Mouse (Mus musculus) MEL (cell line): ENCODE data around the gene Ces2a. TPM values are rescaled to one million over a fixed set of nuclear protein-coding genes. Genes with fewer than 3 reads are reported as not detected.

Source experiments
- DNase-seq: peaks from one replicate; pipeline ENCODE4 v3.0.0; 2011; ENCODE audit warnings: low read depth, low spot score
- H3K27ac ChIP-seq: 2 replicates; pipeline ENCODE4 v1.5.1; 2012; ENCODE audit warnings: low read depth, mild to moderate bottlenecking, control low read depth, low read length, moderate library complexity; ENCODE audit not compliant: control insufficient read depth
- H3K27me3 ChIP-seq, 2 experiments: fragments of 150-350 bp in 1 of 2; sonication (generic) in 1 of 2; 2 replicates each; pipeline ENCODE4 v1.6.1; 2012; ENCODE audit warnings: low read length in 2 of 2, mild to moderate bottlenecking in 2 of 2, improper control_type of control experiment in 1 of 2, moderate library complexity in 1 of 2; ENCODE audit not compliant: insufficient read depth in 2 of 2, control insufficient read depth in 1 of 2
- H3K36me3 ChIP-seq, 2 experiments: 2 replicates each; pipeline ENCODE4 v1.6.1; 2012 to 2014; ENCODE audit warnings: low read length in 2 of 2, improper control_type of control experiment in 1 of 2, inconsistent platforms in 1 of 2, mild to moderate bottlenecking in 1 of 2; ENCODE audit not compliant: insufficient read depth in 2 of 2, control insufficient read depth in 1 of 2
- H3K4me1 ChIP-seq, 2 experiments: fragments of 150-350 bp in 1 of 2; sonication (generic) in 1 of 2; 2 replicates each; pipeline ENCODE4 v1.6.1; 2012; ENCODE audit warnings: low read length in 2 of 2, improper control_type of control experiment in 1 of 2, mild to moderate bottlenecking in 1 of 2; ENCODE audit not compliant: insufficient read depth in 2 of 2, control insufficient read depth in 1 of 2
- H3K4me3 ChIP-seq, 2 experiments: fragments of 150-350 bp in 1 of 2; sonication (generic) in 1 of 2; 2 replicates each; pipeline ENCODE4 v1.5.1; 2012; ENCODE audit warnings: low read depth in 2 of 2, low read length in 2 of 2, mild to moderate bottlenecking in 2 of 2, moderate library complexity in 2 of 2, control low read depth in 1 of 2, improper control_type of control experiment in 1 of 2; ENCODE audit not compliant: control insufficient read depth in 1 of 2, insufficient read depth in 1 of 2
- H3K79me2 ChIP-seq: 2 replicates; pipeline ENCODE4 v1.6.1; 2012; ENCODE audit warnings: mild to moderate bottlenecking, low read length, moderate library complexity; ENCODE audit not compliant: control insufficient read depth, poor library complexity, insufficient read depth
- H3K9ac ChIP-seq: 2 replicates; pipeline ENCODE4 v1.6.1; 2012; ENCODE audit warnings: low read depth, mild to moderate bottlenecking, control low read depth, low read length, moderate library complexity; ENCODE audit not compliant: control insufficient read depth, poor library complexity, severe bottlenecking
- H3K9me3 ChIP-seq: fragments of 150-350 bp; sonication (generic); replicated peaks from 2 replicates; pipeline ENCODE4 v1.6.1; 2012; ENCODE audit warnings: mild to moderate bottlenecking, low read length, improper control_type of control experiment, moderate library complexity; ENCODE audit not compliant: insufficient read depth
- CHD2 ChIP-seq: IDR thresholded peaks from 2 replicates; pipeline ENCODE4 v1.6.1; 2011; ENCODE audit warnings: low read length, improper control_type of control experiment
- CTCF ChIP-seq, 3 experiments: IDR thresholded peaks in 2 of 3; conservative IDR thresholded peaks in 1 of 3; 2 replicates each; pipeline ENCODE4 v1.5.1; 2011 to 2012; ENCODE audit warnings: low read length in 3 of 3, low read depth in 2 of 3, mild to moderate bottlenecking in 2 of 3, improper control_type of control experiment in 1 of 3, inconsistent platforms in 1 of 3, mixed read lengths in 1 of 3, moderate library complexity in 1 of 3; ENCODE audit not compliant: control insufficient read depth in 1 of 3, insufficient read depth in 1 of 3, poor library complexity in 1 of 3, severe bottlenecking in 1 of 3
- ETS1 ChIP-seq: IDR thresholded peaks from 2 replicates; pipeline ENCODE4 v1.6.1; 2012; ENCODE audit warnings: low read depth, mild to moderate bottlenecking, inconsistent platforms, low read length, improper control_type of control experiment, moderate library complexity
- GABPA ChIP-seq: IDR thresholded peaks from 2 replicates; pipeline ENCODE4 v1.6.1; 2012; ENCODE audit warnings: low read depth, mild to moderate bottlenecking, inconsistent platforms, low read length, improper control_type of control experiment, moderate library complexity
- GATA1 ChIP-seq: IDR thresholded peaks from 2 replicates; pipeline ENCODE4 v1.6.1; 2011; ENCODE audit warnings: low read depth, low read length, improper control_type of control experiment
- HCFC1 ChIP-seq: IDR thresholded peaks from 2 replicates; pipeline ENCODE4 v1.6.1; 2012; ENCODE audit warnings: low read depth, mild to moderate bottlenecking, inconsistent platforms, low read length, improper control_type of control experiment, moderate library complexity
- MAFK ChIP-seq: IDR thresholded peaks from 2 replicates; pipeline ENCODE4 v1.6.1; 2011; ENCODE audit warnings: low read depth, mild to moderate bottlenecking, low read length, improper control_type of control experiment, borderline replicate concordance
- MYB ChIP-seq: IDR thresholded peaks from 2 replicates; pipeline ENCODE4 v1.6.1; 2011; ENCODE audit warnings: mild to moderate bottlenecking, low read depth, low read length, improper control_type of control experiment
- NRF1 ChIP-seq: IDR thresholded peaks from 2 replicates; pipeline ENCODE4 v1.6.1; 2014; ENCODE audit warnings: low read depth, mild to moderate bottlenecking, inconsistent platforms, low read length, improper control_type of control experiment, moderate library complexity; ENCODE audit not compliant: poor library complexity, insufficient read depth, severe bottlenecking
- POLR2A ChIP-seq, 2 experiments: IDR thresholded peaks; 2 replicates each; pipeline ENCODE4 v1.6.1; 2011 to 2012; ENCODE audit warnings: low read length in 2 of 2, mild to moderate bottlenecking in 2 of 2, control low read depth in 1 of 2, improper control_type of control experiment in 1 of 2, low read depth in 1 of 2, moderate library complexity in 1 of 2; ENCODE audit not compliant: control insufficient read depth in 1 of 2, insufficient read depth in 1 of 2, poor library complexity in 1 of 2
- POLR2AphosphoS2 ChIP-seq: IDR thresholded peaks from 2 replicates; pipeline ENCODE4 v1.6.1; 2011; ENCODE audit warnings: low read length, improper control_type of control experiment
- POLR2AphosphoS5 ChIP-seq: IDR thresholded peaks from 2 replicates; pipeline ENCODE4 v1.6.1; 2012; ENCODE audit warnings: low read depth, borderline replicate concordance, mild to moderate bottlenecking, inconsistent platforms, low read length, moderate library complexity, mixed read lengths
- SIN3A ChIP-seq: IDR thresholded peaks from 2 replicates; pipeline ENCODE4 v1.6.1; 2012; ENCODE audit warnings: low read length, improper control_type of control experiment, inconsistent platforms
- SMC3 ChIP-seq: IDR thresholded peaks from 2 replicates; pipeline ENCODE4 v1.6.1; 2011; ENCODE audit warnings: low read depth, low read length, improper control_type of control experiment
- TBP ChIP-seq: IDR thresholded peaks from 2 replicates; pipeline ENCODE4 v1.8.0; 2011; ENCODE audit warnings: low read depth, low read length, improper control_type of control experiment
- UBTF ChIP-seq: IDR thresholded peaks from 2 replicates; pipeline ENCODE4 v1.6.1; 2012; ENCODE audit warnings: low read depth, mild to moderate bottlenecking, inconsistent platforms, low read length, improper control_type of control experiment, moderate library complexity, borderline replicate concordance; ENCODE audit not compliant: insufficient read depth
- USF2 ChIP-seq, 2 experiments: IDR thresholded peaks; 2 replicates each; pipeline ENCODE4 v1.6.1; 2011 to 2012; ENCODE audit warnings: improper control_type of control experiment in 2 of 2, low read length in 2 of 2, borderline replicate concordance in 1 of 2, inconsistent platforms in 1 of 2, low read depth in 1 of 2, mild to moderate bottlenecking in 1 of 2; ENCODE audit not compliant: insufficient read depth in 1 of 2
- ZC3H11A ChIP-seq: IDR thresholded peaks from 2 replicates; pipeline ENCODE4 v1.6.1; 2012; ENCODE audit warnings: low read depth, mild to moderate bottlenecking, inconsistent platforms, low read length, improper control_type of control experiment
- ZKSCAN1 ChIP-seq: IDR thresholded peaks from 2 replicates; pipeline ENCODE4 v1.6.1; 2012; ENCODE audit warnings: low read depth, mild to moderate bottlenecking, inconsistent platforms, low read length, improper control_type of control experiment, moderate library complexity
- polyA plus RNA-seq, 2 experiments: library from polyadenylated mRNA; stranded (reverse) in 1 of 2; unstranded in 1 of 2; fragments of >175 nt in 1 of 2; fragments of >200 nt in 1 of 2; gene quantifications; 2 replicates each; pipeline versions ENCODE4 v1.2.1 to v1.2.4; 2012; ENCODE audit warnings: low replicate concordance in 2 of 2, low read depth in 1 of 2; ENCODE audit not compliant: insufficient read length in 2 of 2, insufficient read depth in 1 of 2, missing spikeins in 1 of 2
- total RNA-seq: library from RNA; depleted of rRNA; stranded (reverse); fragments of 300-350 nt; gene quantifications from 2 replicates; pipeline ENCODE4 v1.2.3, GENCODE M21; 2012

The Ces2a gene
- total and polyA plus RNA-seq, 3 experiments: not detected

- no peaks in the 10 kb centered on the region for H3K36me3 ChIP-seq
- H3K4me3 ChIP-seq: no peak overlapping the region
- no peak overlapping the region for H3K9ac ChIP-seq
- no peaks in the 10 kb centered on the region for H3K9me3 ChIP-seq
- TF ChIP-seq POLR2AphosphoS5 (no peak), ETS1 (no peak), CHD2 (no peak), NRF1 (no peak), MYB (no peak), ZC3H11A (no peak), SMC3 (no peak), GATA1 (no peak), POLR2A (IDR thresholded peaks at IDR 0.05; ENCODE audit: control insufficient read depth in 1 of 2, insufficient read depth in 1 of 2, low read depth in 1 of 2, low read length in 2 of 2, poor library complexity in 1 of 2) (no peak), ZKSCAN1 (no peak), UBTF (no peak), MAFK (no peak), POLR2AphosphoS2 (no peak), SIN3A (no peak), CTCF (IDR thresholded peaks at IDR 0.05 in 2 of 3, conservative IDR thresholded peaks at IDR 0.05 in 1 of 3; ENCODE audit: control insufficient read depth in 1 of 3, insufficient read depth in 1 of 3, low read depth in 2 of 3, low read length in 3 of 3, poor library complexity in 1 of 3, severe bottlenecking in 1 of 3) (no peak), GABPA (no peak), TBP (no peak), USF2 (IDR thresholded peaks at IDR 0.05; ENCODE audit: borderline replicate concordance in 1 of 2, insufficient read depth in 1 of 2, low read depth in 1 of 2, low read length in 2 of 2) (no peak)
- no peak for DNase-seq
- peaks cover 0 to 3% of the 10 kb centered on the region in 2 experiments; a peak in 1 of 4 replicates for H3K27me3 ChIP-seq
- H3K79me2 ChIP-seq: no peaks in the 10 kb centered on the region
- no peak overlapping the region for H3K27ac ChIP-seq
- H3K4me1 ChIP-seq: no peaks in the 10 kb centered on the region
Measured at GRCm38 (mm10) chr8:104752818-104753217, 19.0 kb downstream of the Ces2a start.

GRCm38 (mm10) chr8:104757621-104758020 is 23.8 kb downstream of the Ces2a start:
- DNase-seq: no peak

More at GRCm38 (mm10) chr8:104757621-104758020, 23.8 kb downstream of the Ces2a start:
- Histone ChIP-seq H3K4me1 (no peaks in the 10 kb centered on the region), H3K79me2 (no peaks in the 10 kb centered on the region), H3K36me3 (no peaks in the 10 kb centered on the region), H3K9me3 (no peaks in the 10 kb centered on the region), H3K27me3 (peaks cover 0 to 1% of the 10 kb centered on the region in 2 experiments; a peak in 1 of 4 replicates), H3K9ac (no peak overlapping the region), H3K4me3 (no peak overlapping the region), H3K27ac (no peak overlapping the region)
- no peak for TF ChIP-seq HCFC1
